20 mouse cellular contexts compared by ENCODE assay signal in genomic region chr10:17788347-17788746, GRCm38 (mm10). TPM values are rescaled to one million over a fixed set of nuclear protein-coding genes. Genes with fewer than 3 reads are reported as not detected.
DNase-seq lines count a peak whose midpoint lies in the region; ATAC-seq and TF ChIP-seq lines count a peak whose summit lies in the region.
"Had no signal": no experiment of that assay in that cellular context is flagged by ENCODE, and none has a peak within 500 bp of the region (broad histone marks: within the 10 kb centered on the region; RNA-seq: fewer than 3 reads in every experiment).

No protein-coding gene starts in this region.

- peak overlapping the region; percentile 89 for H3K27ac ChIP-seq in bone marrow macrophage, adult 2 months (ENCODE audit: insufficient read depth, low read depth, low read length)
- H3K27ac ChIP-seq in macrophage, result peak overlapping the region; percentile 87
- H3K27ac ChIP-seq in midbrain, embryonic 14.5 days (replicated peaks; ENCODE audit: low read depth, low read length), result no peak overlapping the region
- no peak overlapping the region for H3K27ac ChIP-seq in kidney, embryonic 16.5 days (ENCODE audit: low read length)
- H3K27ac ChIP-seq: embryonic facial prominence, embryonic 12.5 days; forebrain, embryonic 15.5 days; heart, embryonic 10.5 days; hindbrain, embryonic 13.5 days; intestine, embryonic 15.5 days had no signal

- TF ChIP-seq CTCF in bone marrow macrophage, adult 2 months (IDR thresholded peaks at IDR 0.05; ENCODE audit: low read depth, low read length), result no peak

- peak overlapping the region; percentile 23; the same call in 1 of the 2 replicates for H3K4me3 ChIP-seq in bone marrow macrophage, adult 2 months (ENCODE audit: insufficient read depth, low read length)
- no peak overlapping the region for H3K4me3 ChIP-seq in macrophage (ENCODE audit: inconsistent target)
- no peak overlapping the region for H3K4me3 ChIP-seq in midbrain, embryonic 14.5 days (replicated peaks; ENCODE audit: low read depth, low read length)
- H3K4me3 ChIP-seq in kidney, embryonic 16.5 days (ENCODE audit: low read length), result no peak overlapping the region
- H3K4me3 ChIP-seq: embryonic facial prominence, embryonic 12.5 days; forebrain, embryonic 15.5 days; heart, embryonic 10.5 days; hindbrain, embryonic 13.5 days; intestine, embryonic 15.5 days had no signal

- no peaks in the 10 kb centered on the region for H3K9me3 ChIP-seq in midbrain, embryonic 14.5 days (ENCODE audit: control insufficient read depth, low read length)
- H3K9me3 ChIP-seq in kidney, embryonic 16.5 days (ENCODE audit: low read length), result no peaks in the 10 kb centered on the region
- H3K9me3 ChIP-seq: embryonic facial prominence, embryonic 12.5 days; forebrain, embryonic 15.5 days; heart, embryonic 10.5 days; hindbrain, embryonic 13.5 days; intestine, embryonic 15.5 days had no signal

- no peak overlapping the region for H3K4me2 ChIP-seq in midbrain, embryonic 14.5 days (ENCODE audit: low read length)
- H3K4me2 ChIP-seq in kidney, embryonic 16.5 days (replicated peaks; ENCODE audit: low read depth, low read length), result no peak overlapping the region
- H3K4me2 ChIP-seq: embryonic facial prominence, embryonic 12.5 days; forebrain, embryonic 15.5 days; hindbrain, embryonic 13.5 days; intestine, embryonic 15.5 days had no signal

- peaks cover 16% of the 10 kb centered on the region for H3K4me1 ChIP-seq in bone marrow macrophage, adult 2 months (ENCODE audit: control insufficient read depth, insufficient read depth, low read length)
- H3K4me1 ChIP-seq in midbrain, embryonic 14.5 days (ENCODE audit: control insufficient read depth, insufficient read depth, low read length), result no peaks in the 10 kb centered on the region
- H3K4me1 ChIP-seq in kidney, embryonic 16.5 days (ENCODE audit: insufficient read depth, low read length), result 0 out of 2 replicates have a peak, but pooled peaks cover 3% of the 10 kb centered on the region
- H3K4me1 ChIP-seq: embryonic facial prominence, embryonic 12.5 days; forebrain, embryonic 15.5 days; heart, embryonic 10.5 days; hindbrain, embryonic 13.5 days; intestine, embryonic 15.5 days had no signal

- H3K27me3 ChIP-seq in midbrain, embryonic 14.5 days (ENCODE audit: control insufficient read depth, insufficient read depth, low read length), result no peaks in the 10 kb centered on the region
- H3K27me3 ChIP-seq in kidney, embryonic 16.5 days (ENCODE audit: insufficient read depth, low read length), result no peaks in the 10 kb centered on the region
- H3K27me3 ChIP-seq: embryonic facial prominence, embryonic 12.5 days; forebrain, embryonic 15.5 days; hindbrain, embryonic 13.5 days; intestine, embryonic 15.5 days had no signal

- 37% methylated on average over 4 of the region's 4 CpGs for WGBS in macrophage (ENCODE audit: missing documents)
- 84% methylated on average over 4 of the region's 4 CpGs for WGBS in midbrain, embryonic 14.5 days
- 85% methylated on average over 4 of the region's 4 CpGs for WGBS in kidney, embryonic 16.5 days

- H3K9ac ChIP-seq in midbrain, embryonic 14.5 days (replicated peaks; ENCODE audit: low read length), result no peak overlapping the region
- no peak overlapping the region for H3K9ac ChIP-seq in kidney, embryonic 16.5 days (replicated peaks; ENCODE audit: low read length)
- H3K9ac ChIP-seq: embryonic facial prominence, embryonic 12.5 days; forebrain, embryonic 15.5 days; hindbrain, embryonic 13.5 days; intestine, embryonic 15.5 days had no signal

- peak; percentile 72 for ATAC-seq in neutrophil, adult 5-6 weeks (ENCODE audit: extremely low read depth, insufficient number of reproducible peaks, low FRiP score, poor library complexity, severe bottlenecking)
- no peak for ATAC-seq in midbrain, embryonic 14.5 days (ENCODE audit: low FRiP score, low TSS enrichment)
- no peak for ATAC-seq in kidney, embryonic 16.5 days (ENCODE audit: low FRiP score, low TSS enrichment)
- ATAC-seq: forebrain, embryonic 15.5 days; intestine, embryonic 15.5 days had no signal

- no peaks in the 10 kb centered on the region for H3K36me3 ChIP-seq in macrophage (ENCODE audit: inconsistent target)
- no peaks in the 10 kb centered on the region for H3K36me3 ChIP-seq in midbrain, embryonic 14.5 days (ENCODE audit: control insufficient read depth, insufficient read depth, low read length)
- H3K36me3 ChIP-seq in kidney, embryonic 16.5 days (ENCODE audit: insufficient read depth, low read length), result no peaks in the 10 kb centered on the region
- H3K36me3 ChIP-seq: embryonic facial prominence, embryonic 12.5 days; forebrain, embryonic 15.5 days; heart, embryonic 10.5 days; hindbrain, embryonic 13.5 days; intestine, embryonic 15.5 days had no signal

- no peaks in the 10 kb centered on the region for H3K79me2 ChIP-seq in macrophage (ENCODE audit: inconsistent target)

- no peak for TF ChIP-seq POLR2A in bone marrow macrophage, adult 2 months (IDR thresholded peaks at IDR 0.05; ENCODE audit: borderline replicate concordance, low read depth, low read length)

- peak; percentile 32 to 35 for DNase-seq in B cell, adult 2 months
- no peak for DNase-seq in cerebellum, postnatal 10 days
- DNase-seq in midbrain, embryonic 14.5 days, result no peak
- no peak for DNase-seq in layer of hippocampus, postnatal 14 days (ENCODE audit: low spot score in 2 of 2)
- DNase-seq: adrenal gland, postnatal 10 days; cerebellum, adult 18-20 months; cerebellum, adult 9-11 months; gastrocnemius, postnatal 36 days; heart, adult 18-20 months; heart, postnatal 10 days; heart, postnatal 4 days had no signal

RNA-seq across cellular contexts. Expression of gene Txlnb, which starts 7.7 kb away (rescaled TPM):
- polyA plus RNA-seq in bone marrow macrophage, adult 2 months (2012; ENCODE audit: insufficient read depth, insufficient read length, missing spikeins), result 0.72 and 0.82 TPM in 2 replicates
- 10 to 100 TPM in 4 of 26 experiments, 1 to 10 TPM in 19, under 1 TPM in 3; 0.33 to 18.8 (median 3.2) TPM for total RNA-seq in macrophage (2018; cell fraction: chromatin; rRNA removed)
- 1 to 10 TPM in 21 of 26 experiments, under 1 TPM in 5; 0.58 to 6.6 (median 2.0) TPM for total RNA-seq in macrophage (2018; cell fraction: cytosol; rRNA removed)
- 10 to 100 TPM in 2 of 26 experiments, 1 to 10 TPM in 24; 1.1 to 15.7 (median 4.6) TPM for total RNA-seq in macrophage (2018; cell fraction: nucleus; rRNA removed)
- 0.73 to 3.1 TPM (median 0.89 TPM) in 3 replicates for polyA plus RNA-seq in macrophage (2018)
- 0.12 and 0.49 TPM in 2 replicates for total RNA-seq in neutrophil, adult 5-6 weeks (2017)
- 1.1 and 2.3 TPM in 2 replicates for polyA plus RNA-seq in midbrain, embryonic 14.5 days (2014; fragmentation: Nextera tagmentation; extraction: Ambion mirVana)
- total RNA-seq in layer of hippocampus, postnatal 14 days (2021), result under 1 TPM; 0.21 TPM
- polyA plus RNA-seq in kidney, embryonic 16.5 days (2015; fragmentation: Nextera tagmentation; extraction: Ambion mirVana), result 0.91 and 1.1 TPM in 2 replicates

Comparison
In these comparisons a context has a peak if more than half of its experiments do, and no peak if none do; other contexts are left out.
1. DNase-seq: peak in B cell, adult 2 months (2 of 2); none in cerebellum, postnatal 10 days (0 of 2), midbrain, embryonic 14.5 days (single experiment) and layer of hippocampus, postnatal 14 days (0 of 2).
2. H3K27ac ChIP-seq: peak in bone marrow macrophage, adult 2 months (single experiment) and macrophage (single experiment); none in midbrain, embryonic 14.5 days (single experiment) and kidney, embryonic 16.5 days (single experiment).